Mouse (Mus musculus): ENCODE results near the gene Fam78b. TPM values are rescaled to one million over a fixed set of nuclear protein-coding genes. Genes with fewer than 3 reads are reported as not detected.

The Fam78b gene
- total RNA-seq, 1 experiment = 0.98 TPM

DNA sequence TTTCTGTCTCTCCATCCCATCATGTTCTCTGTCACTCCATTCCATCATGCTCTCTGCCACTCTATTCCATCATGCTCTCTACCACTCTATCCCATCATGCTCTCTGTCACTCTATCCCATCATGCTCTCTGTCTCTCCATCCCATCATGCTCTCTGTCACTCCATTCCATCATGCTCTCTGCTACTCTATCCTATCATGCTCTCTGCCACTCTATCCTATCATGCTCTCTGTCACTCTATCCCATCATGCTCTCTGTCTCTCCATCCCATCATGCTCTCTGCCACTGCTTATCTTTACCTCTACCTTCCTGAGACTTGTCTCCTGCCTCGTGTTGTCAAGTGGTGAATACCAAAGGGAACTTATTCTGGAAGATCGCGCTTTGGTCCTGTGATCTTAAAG is 49.6 kb downstream of the Fam78b start:
- TF ChIP-seq HCFC1 (IDR thresholded peaks at IDR 0.05; ENCODE audit: borderline replicate concordance, insufficient read depth, low read length) = no peak
- no peak for TF ChIP-seq CHD2 (IDR thresholded peaks at IDR 0.05; ENCODE audit: low read depth, low read length)
- no peak for TF ChIP-seq ZC3H11A (IDR thresholded peaks at IDR 0.05; ENCODE audit: borderline replicate concordance, low read depth, low read length)
- in situ Hi-C loops (cut with MboI; ENCODE audit: low sequenced_read_pairs in 2 of 2, unreplicated experiment in 2 of 2) = no loop called here
- no peak overlapping the region for H3K27ac ChIP-seq (ENCODE audit: insufficient read depth, low read depth, low read length, poor library complexity, severe bottlenecking)

DNA sequence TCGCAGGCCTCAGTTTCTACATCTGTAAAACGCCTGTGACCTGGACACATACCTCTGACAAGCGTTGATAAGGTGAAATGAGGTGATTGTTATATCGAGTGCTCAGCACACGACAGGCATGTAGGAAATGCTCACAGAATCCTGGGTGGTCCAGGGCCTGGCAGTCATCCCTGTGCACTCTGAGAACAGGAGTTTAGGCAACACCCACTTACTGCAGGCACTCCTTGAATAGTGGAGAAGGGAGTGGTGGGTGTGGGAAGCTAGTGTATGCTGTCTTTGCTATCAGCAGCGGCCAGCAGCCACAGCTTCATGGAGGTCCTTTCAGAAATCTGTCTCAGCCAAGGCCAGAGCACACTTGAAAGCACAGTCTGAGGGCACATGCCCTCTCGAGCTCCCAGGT is 52.8 kb downstream of the Fam78b start:
- in situ Hi-C loops (cut with MboI; ENCODE audit: low sequenced_read_pairs in 2 of 2, unreplicated experiment in 2 of 2) = no loop called here
- DNase-seq (ENCODE audit: low read depth, low spot score) = no peak
- TF ChIP-seq MAFK (IDR thresholded peaks at IDR 0.05; ENCODE audit: insufficient read depth, low read depth, low read length) (no peak), ZNF384 (IDR thresholded peaks at IDR 0.05; ENCODE audit: low read depth, low read length) (no peak), CHD2 (IDR thresholded peaks at IDR 0.05; ENCODE audit: low read depth, low read length) (no peak)

More for the DNA sequence above, 49.6 kb downstream of the Fam78b start:
- Histone ChIP-seq H3K4me3 (ENCODE audit: insufficient read depth in 1 of 2, low read depth in 1 of 2, low read length in 2 of 2, poor library complexity in 1 of 2, severe bottlenecking in 1 of 2) (no peak overlapping the region), H3K9me3 (ENCODE audit: control insufficient read depth, insufficient read depth, low read depth, low read length) (no peaks in the 10 kb centered on the region), H3K4me1 (ENCODE audit: control insufficient read depth in 2 of 2, insufficient read depth in 2 of 2, low read length in 2 of 2, poor library complexity in 1 of 2) (peaks cover 1 to 5% of the 10 kb centered on the region in 2 experiments; a peak in 3 of 4 replicates), H3K36me3 (ENCODE audit: control insufficient read depth, insufficient read depth, low read length, poor library complexity, severe bottlenecking) (no peaks in the 10 kb centered on the region), H3K9ac (ENCODE audit: insufficient read depth, low read depth, low read length, poor library complexity, severe bottlenecking) (no peak overlapping the region)
- DNase-seq (ENCODE audit: low read depth, low spot score) = no peak

DNA sequence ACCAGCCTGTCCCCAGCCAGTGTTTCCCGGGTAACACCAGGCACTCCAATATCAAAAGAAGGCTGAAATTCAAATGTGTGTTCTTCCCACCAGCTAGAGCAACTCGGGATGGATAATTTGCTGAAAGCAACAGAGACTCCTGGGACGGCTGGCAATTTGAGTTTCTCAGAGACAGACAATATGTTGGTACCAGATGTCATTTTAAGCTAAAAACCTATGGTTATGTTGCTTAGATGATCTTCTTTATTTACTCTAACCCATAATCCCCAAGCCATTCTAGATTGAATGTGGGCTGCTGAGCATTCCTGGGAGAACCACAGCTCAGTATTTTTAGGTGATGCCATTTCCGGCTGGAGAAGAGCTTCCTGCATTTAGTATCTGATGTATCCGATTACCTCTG is 56.3 kb downstream of the Fam78b start:
- Histone ChIP-seq H3K36me3 (ENCODE audit: control insufficient read depth, insufficient read depth, low read length, poor library complexity, severe bottlenecking) (no peaks in the 10 kb centered on the region), H3K4me1 (ENCODE audit: control insufficient read depth in 2 of 2, insufficient read depth in 2 of 2, low read length in 2 of 2, poor library complexity in 1 of 2) (peaks cover 3% of the 10 kb centered on the region in 2 experiments; a peak in 2 of 4 replicates), H3K4me3 (ENCODE audit: insufficient read depth in 1 of 2, low read depth in 1 of 2, low read length in 2 of 2, poor library complexity in 1 of 2, severe bottlenecking in 1 of 2) (no peak overlapping the region), H3K9ac (ENCODE audit: insufficient read depth, low read depth, low read length, poor library complexity, severe bottlenecking) (no peak overlapping the region), H3K9me3 (ENCODE audit: control insufficient read depth, insufficient read depth, low read depth, low read length) (no peaks in the 10 kb centered on the region), H3K27ac (ENCODE audit: insufficient read depth, low read depth, low read length, poor library complexity, severe bottlenecking) (no peak overlapping the region)
- no peak for DNase-seq (ENCODE audit: low read depth, low spot score)
- TF ChIP-seq CHD2 (IDR thresholded peaks at IDR 0.05; ENCODE audit: low read depth, low read length) = no peak
- no peak for TF ChIP-seq ZNF384 (IDR thresholded peaks at IDR 0.05; ENCODE audit: low read depth, low read length)
- TF ChIP-seq MAFK (IDR thresholded peaks at IDR 0.05; ENCODE audit: insufficient read depth, low read depth, low read length) = no peak
- no peak for TF ChIP-seq ZC3H11A (IDR thresholded peaks at IDR 0.05; ENCODE audit: borderline replicate concordance, low read depth, low read length)
- no peak for TF ChIP-seq HCFC1 (IDR thresholded peaks at IDR 0.05; ENCODE audit: borderline replicate concordance, insufficient read depth, low read length)
- in situ Hi-C loops (cut with MboI; ENCODE audit: low sequenced_read_pairs in 2 of 2, unreplicated experiment in 2 of 2) = no loop called here

More for the DNA sequence above, 52.8 kb downstream of the Fam78b start:
- H3K9ac ChIP-seq (ENCODE audit: insufficient read depth, low read depth, low read length, poor library complexity, severe bottlenecking) = no peak overlapping the region
- H3K4me3 ChIP-seq (ENCODE audit: insufficient read depth in 1 of 2, low read depth in 1 of 2, low read length in 2 of 2, poor library complexity in 1 of 2, severe bottlenecking in 1 of 2) = no peak overlapping the region
- no peaks in the 10 kb centered on the region for H3K36me3 ChIP-seq (ENCODE audit: control insufficient read depth, insufficient read depth, low read length, poor library complexity, severe bottlenecking)
- H3K9me3 ChIP-seq (ENCODE audit: control insufficient read depth, insufficient read depth, low read depth, low read length) = no peaks in the 10 kb centered on the region
- H3K27ac ChIP-seq (ENCODE audit: insufficient read depth, low read depth, low read length, poor library complexity, severe bottlenecking) = no peak overlapping the region
- no peaks in the 10 kb centered on the region for H3K4me1 ChIP-seq (ENCODE audit: control insufficient read depth in 2 of 2, insufficient read depth in 2 of 2, low read length in 2 of 2, poor library complexity in 1 of 2)

DNA sequence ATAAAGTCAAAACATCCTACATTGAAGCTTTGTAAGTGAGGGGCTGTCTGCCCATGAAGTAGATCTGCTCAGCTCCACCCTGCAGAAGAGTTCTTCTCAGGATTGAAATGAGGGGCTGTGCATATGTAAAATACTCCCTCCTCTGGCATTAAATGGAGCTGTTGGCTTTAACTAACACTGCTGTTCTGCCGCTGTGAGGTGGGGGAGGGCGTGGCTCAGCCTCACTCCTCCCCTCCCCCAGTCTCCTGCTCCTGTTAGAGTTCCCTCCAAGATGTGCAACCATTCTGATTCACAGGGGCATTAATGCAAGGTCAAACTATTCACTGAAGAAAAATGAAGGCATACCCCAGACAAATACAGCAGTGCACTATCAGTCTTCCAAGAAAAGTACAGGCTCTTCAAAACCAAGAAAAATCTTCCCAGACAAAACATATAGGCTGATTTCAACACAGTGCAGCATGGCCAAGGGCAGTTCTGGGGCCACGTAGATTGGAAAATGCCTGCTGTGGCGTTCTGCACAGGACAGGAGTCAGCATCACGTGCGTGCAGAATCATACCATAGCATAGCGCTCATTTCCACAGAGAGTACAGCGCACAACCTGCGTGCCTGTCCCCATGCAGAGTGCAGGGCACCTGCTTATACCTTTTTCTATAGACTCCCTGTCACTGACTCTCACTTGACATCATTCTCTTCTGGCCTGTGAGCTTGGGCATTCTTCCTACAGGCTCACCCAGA is 58.5 kb downstream of the Fam78b start:
- H3K9ac ChIP-seq (ENCODE audit: insufficient read depth, low read depth, low read length, poor library complexity, severe bottlenecking) = no peak overlapping the region
- peak; percentile 28 for DNase-seq (ENCODE audit: low read depth, low spot score)
- H3K4me3 ChIP-seq (ENCODE audit: insufficient read depth in 1 of 2, low read depth in 1 of 2, low read length in 2 of 2, poor library complexity in 1 of 2, severe bottlenecking in 1 of 2) = no peak overlapping the region
- H3K4me1 ChIP-seq (ENCODE audit: control insufficient read depth in 2 of 2, insufficient read depth in 2 of 2, low read length in 2 of 2, poor library complexity in 1 of 2) = peaks cover 3% of the 10 kb centered on the region in 2 experiments; a peak in 2 of 4 replicates
- H3K36me3 ChIP-seq (ENCODE audit: control insufficient read depth, insufficient read depth, low read length, poor library complexity, severe bottlenecking) = no peaks in the 10 kb centered on the region
- TF ChIP-seq MAFK (IDR thresholded peaks at IDR 0.05; ENCODE audit: insufficient read depth, low read depth, low read length) = no peak
- TF ChIP-seq ZNF384 (IDR thresholded peaks at IDR 0.05; ENCODE audit: low read depth, low read length) = no peak
- TF ChIP-seq ZC3H11A (IDR thresholded peaks at IDR 0.05; ENCODE audit: borderline replicate concordance, low read depth, low read length) = no peak
- TF ChIP-seq HCFC1 (IDR thresholded peaks at IDR 0.05; ENCODE audit: borderline replicate concordance, insufficient read depth, low read length) = no peak
- no peak for TF ChIP-seq CHD2 (IDR thresholded peaks at IDR 0.05; ENCODE audit: low read depth, low read length)
- no peak overlapping the region for H3K27ac ChIP-seq (ENCODE audit: insufficient read depth, low read depth, low read length, poor library complexity, severe bottlenecking)
- no peaks in the 10 kb centered on the region for H3K9me3 ChIP-seq (ENCODE audit: control insufficient read depth, insufficient read depth, low read depth, low read length)
- in situ Hi-C loops (cut with MboI; ENCODE audit: low sequenced_read_pairs in 2 of 2, unreplicated experiment in 2 of 2) = no loop called here
